Mouse (Mus musculus) heart, postnatal 25 days (tissue): ENCODE measurements around the gene Map3k20. TPM values are rescaled to one million over a fixed set of nuclear protein-coding genes. Genes with fewer than 3 reads are reported as not detected.

Experiments used
- DNase-seq: peaks from one replicate; pipeline ENCODE4 v3.0.0; 2022; ENCODE audit warnings: low spot score
- intact Hi-C: fragments of 180-260 bp; cut with DNase I; formaldehyde crosslinking; loops from one replicate; pipeline ENCODE4 v1.15.1; 2025
- total RNA-seq, 2 experiments: library from RNA; stranded (reverse); gene quantifications; 2 replicates each; pipeline ENCODE4 v1.2.3; 2021

Map3k20 gene
- total RNA-seq, 2 experiments from 2014 or later, result 271 to 291 TPM

- intact Hi-C loops, result no loop called here
Measured at GRCm38 (mm10) chr2:72367850-72368249, 82.4 kb downstream of the Map3k20 start.

GRCm38 (mm10) chr2:72369140-72369600, 83.7 kb downstream of the Map3k20 start:
- intact Hi-C loops, result no loop called here
- no peak for DNase-seq

More at GRCm38 (mm10) chr2:72367850-72368249, 82.4 kb downstream of the Map3k20 start:
- no peak for DNase-seq

- DNase-seq, result no peak
- intact Hi-C loops, result no loop called here
Measured at GRCm38 (mm10) chr2:72372136-72372535, 86.7 kb downstream of the Map3k20 start.

GRCm38 (mm10) chr2:72374076-72374475, 88.6 kb downstream of the Map3k20 start:
- intact Hi-C loops, result no loop called here
- DNase-seq, result no peak

GRCm38 (mm10) chr2:72375877-72376276, 90.4 kb downstream of the Map3k20 start:
- DNase-seq, result no peak
- intact Hi-C loops, result no loop called here

GRCm38 (mm10) chr2:72376946-72377345, 91.5 kb downstream of the Map3k20 start:
- intact Hi-C loops, result no loop called here
- no peak for DNase-seq

- no peak for DNase-seq
- intact Hi-C loops, result no loop called here
Measured at GRCm38 (mm10) chr2:72379425-72379824, 94.0 kb downstream of the Map3k20 start.

- DNase-seq, result no peak
- intact Hi-C loops, result no loop called here
Measured at GRCm38 (mm10) chr2:72382662-72383061, 97.2 kb downstream of the Map3k20 start.

GRCm38 (mm10) chr2:72383321-72383720, 97.9 kb downstream of the Map3k20 start:
- peak; percentile 24 for DNase-seq
- intact Hi-C loops, result no loop called here

- intact Hi-C loops, result loop anchor here (1.0 to 5.0 kb wide), 2 partner anchors 154 to 352 kb away; no protein-coding TSS in a partner anchor
- DNase-seq, result no peak
Measured at GRCm38 (mm10) chr2:72389411-72389810, 104.0 kb downstream of the Map3k20 start.

GRCm38 (mm10) chr2:72389942-72390341, 104.5 kb downstream of the Map3k20 start:
- intact Hi-C loops, result loop anchor here (1.0 to 5.0 kb wide), 3 partner anchors 92 to 353 kb away; no protein-coding TSS in a partner anchor
- DNase-seq, result peak; percentile 75

- intact Hi-C loops, result loop anchor here (1.0 kb wide), 1 partner anchor 92 kb away; no protein-coding TSS in a partner anchor
- DNase-seq, result peak; percentile 13
Measured at GRCm38 (mm10) chr2:72390474-72390873, 105.0 kb downstream of the Map3k20 start.

- intact Hi-C loops, result no loop called here
- no peak for DNase-seq
Measured at GRCm38 (mm10) chr2:72391024-72391423, 105.6 kb downstream of the Map3k20 start.

- DNase-seq, result no peak
- intact Hi-C loops, result no loop called here
Measured at GRCm38 (mm10) chr2:72391721-72392120, 106.3 kb downstream of the Map3k20 start.

GRCm38 (mm10) chr2:72392316-72392715, 106.9 kb downstream of the Map3k20 start:
- intact Hi-C loops, result no loop called here

GRCm38 (mm10) chr2:72396934-72397333, 111.5 kb downstream of the Map3k20 start:
- DNase-seq, result no peak
- intact Hi-C loops, result no loop called here

More at GRCm38 (mm10) chr2:72392316-72392715, 106.9 kb downstream of the Map3k20 start:
- no peak for DNase-seq

- intact Hi-C loops, result no loop called here
- DNase-seq, result peak; percentile 19
Measured at GRCm38 (mm10) chr2:72398227-72398626, 112.8 kb downstream of the Map3k20 start.

- intact Hi-C loops, result no loop called here
- DNase-seq, result no peak
Measured at GRCm38 (mm10) chr2:72399469-72400195, 114.2 kb downstream of the Map3k20 start.

- intact Hi-C loops, result no loop called here
- no peak for DNase-seq
Measured at GRCm38 (mm10) chr2:72401290-72401689, 115.9 kb downstream of the Map3k20 start.

GRCm38 (mm10) chr2:72405621-72406555, 120.5 kb downstream of the Map3k20 start:
- DNase-seq, result no peak
- intact Hi-C loops, result no loop called here
